Mouse (Mus musculus) heart, postnatal 0 days (tissue): ENCODE results near the gene Mrpl33. TPM values are rescaled to one million over a fixed set of nuclear protein-coding genes. Genes with fewer than 3 reads are reported as not detected.
A peak's percentile ranks its signal among the peaks of the same experiment; 100 is the strongest.

ENCODE experiments used
- ATAC-seq: fragments of 200-750 bp; cut with Nextera tagmentation; 2 replicates; pipeline ENCODE4 v1.8.0; 2017; ENCODE audit warnings: low read depth, moderate number of reproducible peaks, moderate library complexity; ENCODE audit not compliant: insufficient read depth
- DNase-seq: peaks from one replicate; pipeline ENCODE4 v3.0.0-alpha.2; 2016; ENCODE audit warnings: low spot score
- H3K27ac ChIP-seq: fragments of 300-500 bp; sonication (generic); 2 replicates; pipeline ENCODE4 v1.5.1; 2014; ENCODE audit warnings: low read depth, mild to moderate bottlenecking
- H3K27me3 ChIP-seq: fragments of 300-500 bp; sonication (generic); 2 replicates; pipeline ENCODE4 v1.6.1; 2014; ENCODE audit warnings: low read length, mixed read lengths; ENCODE audit not compliant: control insufficient read depth, insufficient read depth
- H3K36me3 ChIP-seq: fragments of 300-500 bp; sonication (generic); replicated peaks from 2 replicates; pipeline ENCODE4 v1.6.1; 2014; ENCODE audit warnings: low read length, mixed read lengths; ENCODE audit not compliant: control insufficient read depth, insufficient read depth
- H3K4me1 ChIP-seq: fragments of 300-500 bp; sonication (generic); 2 replicates; pipeline ENCODE4 v1.6.1; 2014; ENCODE audit warnings: antibody characterized with exemption; ENCODE audit not compliant: control insufficient read depth, insufficient read depth
- H3K4me2 ChIP-seq: fragments of 300-500 bp; sonication (generic); 2 replicates; pipeline ENCODE4 v1.6.1; 2014; ENCODE audit warnings: low read depth, mild to moderate bottlenecking, low read length, moderate library complexity
- H3K4me3 ChIP-seq: fragments of 300-500 bp; sonication (generic); 2 replicates; pipeline ENCODE4 v1.5.1; 2014; ENCODE audit warnings: low read depth, low read length
- H3K9ac ChIP-seq: fragments of 300-500 bp; sonication (generic); replicated peaks from 2 replicates; pipeline ENCODE4 v1.6.1; 2014; ENCODE audit warnings: low read depth, low read length, mixed read lengths
- H3K9me3 ChIP-seq: fragments of 300-500 bp; sonication (generic); replicated peaks from 2 replicates; pipeline ENCODE4 v1.6.1; 2016; ENCODE audit warnings: low read length; ENCODE audit not compliant: control insufficient read depth
- CTCF ChIP-seq: IDR thresholded peaks from 2 replicates; pipeline ENCODE4 v1.5.1; 2016; ENCODE audit warnings: antibody characterized with exemption, control low read depth, low read depth
- EP300 ChIP-seq: IDR thresholded peaks from 2 replicates; pipeline ENCODE4 v1.6.1; 2016; ENCODE audit warnings: antibody characterized with exemption, low read depth
- WGBS: fragments of 180-500 bp; shearing (Covaris S2); extraction: QIAGEN DNeasy Blood & Tissue Kit; methylation state at CpG from one replicate; pipeline ENCODE4 v1.1.7; 2014; 5-methylcytosine and 5-hydroxymethylcytosine counted together
- polyA plus RNA-seq: library from polyadenylated mRNA; unstranded; fragments of >200 nt; fragmentation: Nextera tagmentation; extraction: Ambion mirVana; gene quantifications from 2 replicates; pipeline ENCODE4 v1.2.1, GENCODE M21; 2015
- total RNA-seq: library from RNA; depleted of rRNA; stranded (reverse); fragments of >200 nt; gene quantifications from 2 replicates; pipeline ENCODE4 v1.2.3, GENCODE M21; 2014; ENCODE audit warnings: low replicate concordance

Gene Mrpl33
- total and polyA plus RNA-seq, 2 experiments from 2014 or later = 272 to 634 TPM

DNA sequence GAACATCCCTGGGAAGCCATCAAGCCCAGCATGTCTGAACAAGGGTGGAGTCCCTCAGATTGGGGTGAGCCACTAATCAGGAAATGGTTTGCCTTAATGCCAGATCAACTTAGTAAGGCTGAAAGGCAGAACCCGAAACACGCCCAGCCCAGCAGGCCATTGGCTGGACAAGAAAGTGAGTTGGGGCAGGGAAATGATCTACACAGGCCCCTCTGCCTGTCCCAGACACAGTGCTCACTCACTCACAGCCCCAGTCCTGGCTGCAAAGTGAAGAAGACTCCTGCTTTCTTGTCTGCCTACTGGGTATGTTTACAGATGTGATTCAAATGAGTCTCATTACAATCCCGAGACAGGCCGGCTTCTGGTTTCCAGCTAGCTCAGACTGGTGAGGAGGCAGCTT, 37.4 kb downstream of the Mrpl33 start:
- Histone ChIP-seq H3K9me3 (no peaks in the 10 kb centered on the region), H3K4me1 (peaks cover 32% of the 10 kb centered on the region)

DNA sequence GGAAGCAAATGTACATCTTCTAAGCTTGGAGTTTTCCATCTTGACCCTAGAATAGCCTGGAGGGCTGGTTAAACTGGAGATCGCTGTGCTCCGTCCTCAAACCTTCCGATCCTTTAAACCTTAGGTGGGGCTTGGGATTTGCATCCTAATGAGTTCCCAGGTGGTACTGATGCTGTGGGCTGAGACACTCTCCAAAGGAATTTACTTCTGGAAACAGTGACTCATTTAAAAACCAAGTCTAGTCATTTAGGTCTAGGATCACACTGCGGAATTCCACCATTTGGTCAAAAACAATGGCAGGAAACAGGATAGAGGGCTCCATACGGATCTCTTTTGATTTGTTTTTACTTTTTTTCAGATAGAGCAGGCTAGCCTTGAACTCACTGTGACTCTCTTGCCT, 37.9 kb downstream of the Mrpl33 start:
- H3K27ac ChIP-seq = no peak overlapping the region
- H3K27me3 ChIP-seq = no peaks in the 10 kb centered on the region
- H3K4me3 ChIP-seq = no peak overlapping the region
- ATAC-seq = no peak
- H3K4me2 ChIP-seq = no peak overlapping the region
- no peaks in the 10 kb centered on the region; the same call in 1 of the 2 replicates for H3K36me3 ChIP-seq
- 75% methylated on average over 5 of the region's 5 CpGs for WGBS
- no peak overlapping the region for H3K9ac ChIP-seq
- TF ChIP-seq EP300 (no peak), CTCF (no peak)
- DNase-seq = no peak
- peaks cover 32% of the 10 kb centered on the region for H3K4me1 ChIP-seq
- H3K9me3 ChIP-seq = no peaks in the 10 kb centered on the region

More for the DNA sequence above, 37.4 kb downstream of the Mrpl33 start:
- no peaks in the 10 kb centered on the region; the same call in 1 of the 2 replicates for H3K36me3 ChIP-seq
- no peak overlapping the region for H3K4me2 ChIP-seq
- no peaks in the 10 kb centered on the region for H3K27me3 ChIP-seq
- TF ChIP-seq EP300 (no peak), CTCF (no peak)
- H3K27ac ChIP-seq = no peak overlapping the region
- H3K4me3 ChIP-seq = no peak overlapping the region
- WGBS = 86% methylated on average over 4 of the region's 4 CpGs
- ATAC-seq (no peak), DNase-seq (no peak)
- no peak overlapping the region for H3K9ac ChIP-seq

DNA sequence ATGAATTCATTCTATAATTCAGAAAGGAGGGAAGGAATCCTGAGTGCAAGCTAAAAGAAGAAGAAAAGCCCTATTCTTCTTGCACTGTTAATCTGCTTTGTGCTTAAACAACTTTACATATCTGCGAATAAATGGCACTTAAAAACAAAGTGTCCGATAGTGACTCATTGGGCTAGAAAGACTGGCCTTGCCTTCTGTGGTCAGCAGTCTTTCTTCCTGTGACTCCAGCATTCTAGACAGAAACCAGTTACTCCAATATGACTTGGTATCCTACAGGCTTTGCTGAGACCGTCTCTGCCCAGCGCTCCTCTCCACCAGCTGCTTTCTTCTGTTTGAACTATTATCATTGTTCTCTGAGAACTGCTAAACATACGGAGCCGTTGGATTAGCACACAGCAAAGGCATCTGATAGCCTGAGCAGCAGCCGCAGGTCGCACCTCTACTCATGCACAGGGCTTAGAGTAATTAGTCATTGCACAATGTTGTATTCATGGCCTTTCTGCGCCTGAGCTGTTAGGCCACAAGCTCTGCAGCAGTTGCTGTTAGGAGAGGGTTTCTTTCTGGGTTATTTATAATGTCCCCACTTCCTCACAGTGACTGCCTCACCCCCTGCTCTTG, 40.0 kb downstream of the Mrpl33 start:
- no peaks in the 10 kb centered on the region; the same call in 1 of the 2 replicates for H3K36me3 ChIP-seq
- H3K9ac ChIP-seq = 0 out of 2 replicates have a peak overlapping the region, but pooled peaks have one; percentile 30
- no peaks in the 10 kb centered on the region for H3K27me3 ChIP-seq
- H3K27ac ChIP-seq = peak overlapping the region; percentile 28; the same call in 1 of the 2 replicates
- 33% methylated on average over 9 of the region's 9 CpGs for WGBS
- TF ChIP-seq EP300 (no peak), CTCF (no peak)
- peak; percentile 35 for ATAC-seq
- DNase-seq = no peak
- no peaks in the 10 kb centered on the region for H3K9me3 ChIP-seq
- H3K4me2 ChIP-seq = no peak overlapping the region
- peaks cover 20% of the 10 kb centered on the region for H3K4me1 ChIP-seq
- H3K4me3 ChIP-seq = no peak overlapping the region

DNA sequence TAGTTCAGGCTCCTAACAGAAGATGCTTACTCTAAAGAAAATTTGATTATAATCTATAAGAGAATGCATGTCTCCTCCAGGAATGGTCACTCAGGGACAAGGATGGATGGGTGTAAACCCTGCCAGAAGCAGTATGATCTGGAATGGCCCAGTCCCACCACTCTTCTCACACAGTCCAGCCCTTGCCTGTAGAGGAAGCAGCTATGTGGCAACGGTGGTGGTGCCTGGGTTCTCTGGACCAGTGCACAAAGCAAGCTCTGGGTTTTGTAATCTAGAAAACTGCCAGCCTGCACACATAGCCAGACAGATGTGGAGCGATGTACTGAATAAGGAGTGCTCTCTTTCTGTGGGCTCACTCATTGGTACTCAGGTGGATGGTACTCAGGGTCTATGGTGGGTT, 43.8 kb downstream of the Mrpl33 start:
- TF ChIP-seq CTCF (no peak), EP300 (no peak)
- 85% methylated on average over 2 of the region's 2 CpGs for WGBS
- Histone ChIP-seq H3K4me3 (no peak overlapping the region), H3K9me3 (no peaks in the 10 kb centered on the region), H3K4me2 (no peak overlapping the region), H3K4me1 (peaks cover 26% of the 10 kb centered on the region; the same call in 1 of the 2 replicates), H3K27me3 (no peaks in the 10 kb centered on the region), H3K27ac (no peak overlapping the region), H3K9ac (no peak overlapping the region), H3K36me3 (no peaks in the 10 kb centered on the region)
- ATAC-seq (no peak), DNase-seq (no peak)

DNA sequence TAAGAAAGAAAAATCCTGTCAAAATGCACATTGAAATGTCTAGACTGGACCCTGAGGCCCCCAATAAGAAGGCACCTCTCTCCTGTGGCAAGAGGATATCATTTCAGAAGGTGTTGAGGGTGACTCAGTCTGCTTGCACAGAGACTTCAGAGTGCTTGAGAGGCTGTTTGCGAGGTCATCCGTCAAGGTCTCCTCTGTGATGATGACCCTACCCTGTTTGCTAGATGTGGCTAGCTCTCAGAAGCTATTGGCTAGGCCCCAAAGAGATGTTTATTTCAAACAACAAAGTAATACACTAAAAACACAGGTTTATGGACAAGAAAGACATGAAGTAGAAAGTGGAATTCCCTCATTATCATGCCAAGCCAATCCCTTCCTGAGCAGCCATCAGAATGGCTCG, 45.6 kb downstream of the Mrpl33 start:
- no peaks in the 10 kb centered on the region for H3K27me3 ChIP-seq
- H3K9me3 ChIP-seq = no peaks in the 10 kb centered on the region
- H3K4me1 ChIP-seq = peaks cover 17% of the 10 kb centered on the region; the same call in 1 of the 2 replicates
- no peak overlapping the region for H3K9ac ChIP-seq
- no peaks in the 10 kb centered on the region for H3K36me3 ChIP-seq
- TF ChIP-seq CTCF (no peak), EP300 (no peak)
- no peak overlapping the region for H3K27ac ChIP-seq
- no peak for ATAC-seq
- DNase-seq = no peak
- no peak overlapping the region for H3K4me2 ChIP-seq
- 80% methylated on average over 3 of the region's 3 CpGs for WGBS
- H3K4me3 ChIP-seq = no peak overlapping the region

DNA sequence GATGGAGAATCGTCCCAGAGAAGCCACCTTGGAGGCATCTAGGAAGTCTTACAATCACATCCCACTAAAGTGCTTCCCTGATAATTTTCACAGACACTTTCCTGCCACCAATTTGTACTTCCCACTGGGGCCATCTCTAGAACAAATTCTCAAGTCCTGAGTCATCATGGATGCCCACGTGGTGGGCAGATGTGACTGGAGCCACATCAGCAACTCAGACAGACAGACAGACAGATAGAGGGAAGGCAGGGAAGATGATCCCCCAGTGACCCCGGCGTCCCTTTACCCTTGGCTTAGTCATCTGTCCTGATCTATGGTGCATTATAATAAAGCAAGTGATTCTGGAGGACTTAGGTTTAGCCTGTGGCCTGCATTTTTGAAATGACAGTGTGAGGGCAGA, 47.5 kb downstream of the Mrpl33 start:
- Histone ChIP-seq H3K4me2 (no peak overlapping the region), H3K4me3 (no peak overlapping the region), H3K4me1 (peaks cover 20% of the 10 kb centered on the region; the same call in 1 of the 2 replicates), H3K9ac (no peak overlapping the region), H3K27ac (peak overlapping the region; percentile 89), H3K36me3 (no peaks in the 10 kb centered on the region), H3K9me3 (no peaks in the 10 kb centered on the region), H3K27me3 (no peaks in the 10 kb centered on the region)
- no peak for DNase-seq
- ATAC-seq = 0 out of 2 replicates have a peak, but pooled peaks have one; percentile 3
- 60% methylated on average over 4 of the region's 4 CpGs for WGBS
- TF ChIP-seq CTCF = no peak
- TF ChIP-seq EP300 = no peak
